Mouse (Mus musculus): Measurements from ENCODE around the gene Mast4. TPM values are rescaled to one million over a fixed set of nuclear protein-coding genes. Genes with fewer than 3 reads are reported as not detected.

Mast4 gene
- polyA plus RNA-seq, 1 experiment from 2014 or later, result 21.5 TPM

DNA sequence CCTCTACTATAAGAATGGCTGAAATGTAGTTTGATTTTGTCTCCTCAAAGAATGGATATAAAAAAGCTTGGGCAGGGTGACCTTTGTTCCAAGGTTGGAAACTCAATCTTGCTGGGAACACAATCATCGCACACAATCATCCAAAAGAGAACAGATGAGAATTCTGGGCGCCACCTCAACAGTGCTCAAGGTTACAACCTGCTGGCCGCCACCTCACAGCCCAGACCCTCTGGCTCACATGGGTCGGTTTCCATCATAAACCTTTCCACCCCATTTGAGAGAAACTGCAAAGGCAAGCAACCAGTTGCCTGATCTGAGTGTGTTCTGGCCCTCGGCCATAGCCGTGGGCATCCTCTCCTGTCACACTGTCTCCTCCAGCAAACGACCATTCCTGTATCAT, 414.6 kb downstream of the Mast4 start:
- no peak overlapping the region for H3K4me3 ChIP-seq
- H3K27me3 ChIP-seq (ENCODE audit: low read depth, poor library complexity, severe bottlenecking), result no peaks in the 10 kb centered on the region

GRCm38 (mm10) chr13:102918616-102919015, 415.7 kb downstream of the Mast4 start:
- no peaks in the 10 kb centered on the region for H3K27me3 ChIP-seq (ENCODE audit: low read depth, poor library complexity, severe bottlenecking)
- H3K36me3 ChIP-seq, result no peaks in the 10 kb centered on the region
- WGBS, result 63% methylated on average over 4 of the region's 4 CpGs
- H3K4me3 ChIP-seq, result no peak overlapping the region
- H3K4me1 ChIP-seq, result no peaks in the 10 kb centered on the region
- H3K9me3 ChIP-seq (replicated peaks), result no peaks in the 10 kb centered on the region
- no peak overlapping the region for H3K27ac ChIP-seq
- DNase-seq (ENCODE audit: low spot score), result no peak

More for the DNA sequence above, 414.6 kb downstream of the Mast4 start:
- no peak for DNase-seq (ENCODE audit: low spot score)
- H3K27ac ChIP-seq, result no peak overlapping the region
- H3K4me1 ChIP-seq, result no peaks in the 10 kb centered on the region
- no peaks in the 10 kb centered on the region for H3K36me3 ChIP-seq
- 90% methylated on average over 7 of the region's 7 CpGs for WGBS
- H3K9me3 ChIP-seq (replicated peaks), result no peaks in the 10 kb centered on the region

DNA sequence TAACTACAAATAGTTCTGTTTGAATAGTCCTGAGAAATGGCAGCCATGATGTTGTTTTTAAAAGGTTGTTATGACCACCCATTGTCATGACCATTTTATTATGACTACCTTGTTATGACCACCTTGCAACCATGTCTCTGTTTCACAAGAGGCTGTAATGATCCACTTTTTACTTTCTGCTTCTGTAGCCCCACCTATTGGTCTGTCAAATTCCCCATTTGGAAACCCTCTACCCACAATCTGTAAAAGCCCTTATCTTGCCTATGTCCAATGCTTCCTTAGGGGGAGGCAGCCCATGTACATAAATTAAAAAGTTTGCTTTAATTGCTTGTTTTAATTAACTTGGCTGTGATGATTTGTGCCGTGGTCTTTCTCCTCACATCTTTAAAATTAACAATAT, 419.0 kb downstream of the Mast4 start:
- Histone ChIP-seq H3K27ac (no peak overlapping the region), H3K4me1 (no peaks in the 10 kb centered on the region), H3K36me3 (no peaks in the 10 kb centered on the region), H3K4me3 (no peak overlapping the region), H3K9me3 (replicated peaks) (no peaks in the 10 kb centered on the region), H3K27me3 (ENCODE audit: low read depth, poor library complexity, severe bottlenecking) (no peaks in the 10 kb centered on the region)
- no peak for DNase-seq (ENCODE audit: low spot score)
- 72% methylated on average over 1 of the region's 1 CpGs for WGBS

DNA sequence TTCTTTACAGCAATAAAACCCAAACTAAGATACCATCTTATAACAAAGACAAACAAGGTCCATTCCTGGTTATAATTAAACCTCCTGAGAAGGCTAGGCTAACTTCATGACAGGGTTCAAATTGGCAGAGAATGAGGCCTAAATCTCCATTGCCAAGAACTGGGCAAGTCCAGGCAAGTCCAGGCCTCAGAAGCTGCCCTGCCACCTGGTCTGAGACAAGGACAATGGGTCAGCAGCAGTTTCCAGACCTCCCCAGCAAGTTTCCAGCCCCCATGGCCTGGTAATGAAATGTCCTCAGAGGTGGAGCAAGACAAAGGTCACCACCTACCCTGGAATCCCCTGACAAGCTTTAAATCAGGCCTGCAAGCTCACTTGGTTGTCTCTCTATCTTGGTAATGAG, 419.5 kb downstream of the Mast4 start:
- Histone ChIP-seq H3K27me3 (ENCODE audit: low read depth, poor library complexity, severe bottlenecking) (no peaks in the 10 kb centered on the region), H3K4me1 (no peaks in the 10 kb centered on the region), H3K9me3 (replicated peaks) (no peaks in the 10 kb centered on the region), H3K36me3 (no peaks in the 10 kb centered on the region), H3K4me3 (no peak overlapping the region), H3K27ac (no peak overlapping the region)
- no peak for DNase-seq (ENCODE audit: low spot score)

GRCm38 (mm10) chr13:102913919-102914318, 420.4 kb downstream of the Mast4 start:
- no peaks in the 10 kb centered on the region for H3K27me3 ChIP-seq (ENCODE audit: low read depth, poor library complexity, severe bottlenecking)
- 89% methylated on average over 2 of the region's 2 CpGs for WGBS
- no peaks in the 10 kb centered on the region for H3K9me3 ChIP-seq (replicated peaks)
- H3K4me1 ChIP-seq, result no peaks in the 10 kb centered on the region
- no peaks in the 10 kb centered on the region for H3K36me3 ChIP-seq
- H3K27ac ChIP-seq, result no peak overlapping the region
- no peak overlapping the region for H3K4me3 ChIP-seq
- no peak for DNase-seq (ENCODE audit: low spot score)

GRCm38 (mm10) chr13:102912867-102913266, 421.4 kb downstream of the Mast4 start:
- no peaks in the 10 kb centered on the region for H3K9me3 ChIP-seq (replicated peaks)
- DNase-seq (ENCODE audit: low spot score), result no peak
- no peak overlapping the region for H3K4me3 ChIP-seq
- H3K27ac ChIP-seq, result no peak overlapping the region
- H3K36me3 ChIP-seq, result no peaks in the 10 kb centered on the region
- WGBS, result 80% methylated on average over 12 of the region's 12 CpGs
- H3K27me3 ChIP-seq (ENCODE audit: low read depth, poor library complexity, severe bottlenecking), result no peaks in the 10 kb centered on the region
- no peaks in the 10 kb centered on the region for H3K4me1 ChIP-seq

DNA sequence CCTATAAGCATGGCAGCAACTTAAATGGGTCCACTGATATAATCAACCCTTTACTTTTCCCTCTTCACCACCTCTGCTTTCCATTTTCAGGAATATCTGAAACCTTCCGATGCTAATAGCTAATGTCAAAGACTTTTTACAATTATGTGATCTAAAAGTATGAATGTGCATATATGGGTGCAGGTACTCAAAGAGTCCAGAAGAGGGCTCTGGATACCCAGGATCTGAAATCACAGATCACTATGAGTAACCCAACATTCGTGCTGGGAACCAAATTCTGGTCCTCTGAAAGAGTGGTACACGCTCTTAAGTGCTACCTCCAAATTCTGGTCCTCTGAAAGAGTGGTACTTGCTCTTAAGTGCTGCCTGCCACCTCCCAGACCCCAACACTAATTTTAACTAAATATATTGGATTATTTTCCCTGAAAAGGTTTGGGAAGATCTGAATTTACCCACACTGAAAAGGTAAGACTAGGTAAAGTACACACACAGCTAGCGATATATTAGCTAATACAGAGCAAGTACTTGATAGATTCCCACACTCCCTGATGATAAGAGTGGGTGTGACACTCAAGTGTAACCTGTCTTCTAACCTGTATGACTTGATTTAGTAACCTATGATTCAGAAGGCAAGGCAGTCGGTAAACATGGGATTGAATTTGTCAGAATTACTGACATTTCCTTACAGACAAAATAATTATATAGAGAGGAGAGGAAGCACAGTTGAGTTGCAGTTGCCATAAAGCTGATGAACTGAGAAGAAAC, 424.5 kb downstream of the Mast4 start:
- H3K36me3 ChIP-seq, result no peaks in the 10 kb centered on the region
- no peaks in the 10 kb centered on the region for H3K9me3 ChIP-seq (replicated peaks)
- WGBS, result 85% methylated on average over 5 of the region's 5 CpGs
- H3K4me3 ChIP-seq, result no peak overlapping the region
- peaks cover 9% of the 10 kb centered on the region for H3K4me1 ChIP-seq
- H3K27me3 ChIP-seq (ENCODE audit: low read depth, poor library complexity, severe bottlenecking), result no peaks in the 10 kb centered on the region
- DNase-seq (ENCODE audit: low spot score), result no peak
- no peak overlapping the region for H3K27ac ChIP-seq

DNA sequence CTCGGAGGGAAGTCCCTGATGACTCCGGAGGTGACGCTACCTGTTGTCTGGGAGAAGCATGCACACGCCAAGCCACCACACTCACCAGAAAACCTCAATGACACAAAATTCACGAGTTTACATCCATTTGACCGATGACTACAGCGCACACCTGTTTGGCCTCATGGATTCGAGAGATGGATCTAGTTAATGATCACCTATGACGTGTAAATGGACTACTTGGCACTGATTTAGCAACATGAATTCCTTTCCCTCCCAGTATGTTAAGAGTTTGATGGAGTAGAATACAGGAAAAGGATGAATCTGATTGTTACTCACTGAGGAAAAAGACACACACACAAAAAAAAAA, 427.7 kb downstream of the Mast4 start:
- peak overlapping the region; percentile 88 for H3K27ac ChIP-seq
- no peaks in the 10 kb centered on the region for H3K9me3 ChIP-seq (replicated peaks)
- DNase-seq (ENCODE audit: low spot score), result no peak
- H3K27me3 ChIP-seq (ENCODE audit: low read depth, poor library complexity, severe bottlenecking), result no peaks in the 10 kb centered on the region
- H3K36me3 ChIP-seq, result no peaks in the 10 kb centered on the region
- WGBS, result 8% methylated on average over 9 of the region's 9 CpGs
- peak overlapping the region; percentile 66 for H3K4me3 ChIP-seq
- H3K4me1 ChIP-seq, result peaks cover 24% of the 10 kb centered on the region

DNA sequence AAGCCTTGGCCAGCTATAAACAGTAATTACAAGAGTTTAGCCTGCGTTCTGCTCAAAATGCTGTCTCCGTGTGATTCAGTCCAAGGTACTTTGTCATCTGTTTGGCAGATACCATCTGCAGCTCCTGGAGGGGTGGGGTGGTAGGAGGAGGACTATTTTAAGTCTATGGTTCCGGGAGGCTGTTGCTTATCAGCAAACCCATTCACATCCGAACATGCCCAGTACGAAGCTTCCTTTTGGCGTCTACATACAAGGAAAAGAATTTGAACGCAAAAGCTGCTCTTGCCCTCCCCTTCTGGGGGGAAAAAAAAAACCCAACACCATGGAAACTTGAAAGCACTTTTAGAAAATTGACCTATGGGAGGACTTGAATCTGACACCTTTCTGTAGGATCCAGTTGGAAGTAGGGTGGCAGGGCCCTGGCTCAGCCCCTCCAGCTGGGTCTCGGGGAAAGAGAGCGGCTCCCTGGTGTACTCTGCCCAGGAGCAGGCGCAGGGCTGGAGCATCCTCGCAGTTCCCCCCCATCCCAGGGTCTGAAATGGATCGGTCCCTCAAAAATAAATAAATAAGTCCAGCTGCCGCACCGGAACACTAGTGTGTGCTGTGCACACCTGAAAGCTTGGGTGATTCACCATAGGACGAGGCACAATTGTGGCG, 428.2 kb downstream of the Mast4 start:
- 0% methylated on average over 16 of the region's 16 CpGs for WGBS
- H3K36me3 ChIP-seq, result no peaks in the 10 kb centered on the region
- H3K4me1 ChIP-seq, result peaks cover 27% of the 10 kb centered on the region
- peak overlapping the region; percentile 88 for H3K27ac ChIP-seq
- no peaks in the 10 kb centered on the region for H3K9me3 ChIP-seq (replicated peaks)
- no peaks in the 10 kb centered on the region for H3K27me3 ChIP-seq (ENCODE audit: low read depth, poor library complexity, severe bottlenecking)
- peak; percentile 87 for DNase-seq (ENCODE audit: low spot score)
- H3K4me3 ChIP-seq, result peak overlapping the region; percentile 66

- WGBS, result under 1% methylated on average over 16 of the region's 16 CpGs
- peak overlapping the region; percentile 66 for H3K4me3 ChIP-seq
- no peaks in the 10 kb centered on the region for H3K9me3 ChIP-seq (replicated peaks)
- H3K27me3 ChIP-seq (ENCODE audit: low read depth, poor library complexity, severe bottlenecking), result no peaks in the 10 kb centered on the region
- peak; percentile 69 for DNase-seq (ENCODE audit: low spot score)
- H3K36me3 ChIP-seq, result no peaks in the 10 kb centered on the region
- H3K27ac ChIP-seq, result peak overlapping the region; percentile 88
- peaks cover 34% of the 10 kb centered on the region for H3K4me1 ChIP-seq
These were observed 428.8 kb downstream of the Mast4 start for GRCm38 (mm10) chr13:102905361-102905950.

DNA sequence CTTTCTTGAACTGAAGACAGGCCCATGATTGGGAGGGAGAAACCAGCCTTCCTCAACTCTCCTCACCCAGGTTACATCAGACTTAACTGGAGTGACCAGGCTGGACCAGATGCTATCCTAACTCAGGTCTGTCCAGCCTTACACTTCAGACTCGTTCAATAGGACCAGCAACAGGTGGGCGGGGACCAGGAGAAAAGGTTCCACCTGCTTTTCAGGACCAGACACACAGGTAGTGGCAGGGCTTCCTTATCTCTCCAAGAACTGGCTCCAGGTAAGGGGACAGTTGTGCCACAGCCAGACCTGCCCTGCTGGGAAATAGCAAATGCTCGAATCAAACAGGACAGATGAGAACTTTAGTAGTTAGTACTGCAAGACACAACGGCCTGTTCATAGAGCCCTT, 430.6 kb downstream of the Mast4 start:
- H3K9me3 ChIP-seq (replicated peaks), result no peaks in the 10 kb centered on the region
- 85% methylated on average over 4 of the region's 4 CpGs for WGBS
- H3K27me3 ChIP-seq (ENCODE audit: low read depth, poor library complexity, severe bottlenecking), result no peaks in the 10 kb centered on the region
- H3K36me3 ChIP-seq, result no peaks in the 10 kb centered on the region
- H3K4me1 ChIP-seq, result peaks cover 51% of the 10 kb centered on the region
- no peak overlapping the region for H3K4me3 ChIP-seq
- DNase-seq (ENCODE audit: low spot score), result no peak
- H3K27ac ChIP-seq, result no peak overlapping the region

DNA sequence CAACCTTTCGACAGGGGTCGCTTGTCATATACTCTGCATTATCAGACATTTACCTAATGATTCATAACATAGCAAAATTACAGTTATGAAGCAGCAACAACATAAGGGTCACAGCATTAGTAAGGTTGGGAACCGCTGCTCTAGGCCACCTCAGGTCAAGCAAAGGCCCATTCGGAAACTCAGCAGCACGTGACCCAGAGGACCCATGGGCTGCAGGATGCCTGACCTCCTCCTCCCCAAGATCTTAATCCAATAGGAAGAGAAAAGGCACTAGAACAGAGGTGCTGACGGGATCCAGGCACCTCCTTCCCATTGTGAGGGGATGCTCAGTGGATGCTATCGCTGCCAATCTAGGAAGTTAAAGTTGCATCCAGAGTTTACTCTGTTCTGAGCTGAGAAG, 432.2 kb downstream of the Mast4 start:
- no peaks in the 10 kb centered on the region for H3K9me3 ChIP-seq (replicated peaks)
- H3K27me3 ChIP-seq (ENCODE audit: low read depth, poor library complexity, severe bottlenecking), result no peaks in the 10 kb centered on the region
- no peak overlapping the region for H3K27ac ChIP-seq
- H3K36me3 ChIP-seq, result no peaks in the 10 kb centered on the region
- H3K4me1 ChIP-seq, result peaks cover 56% of the 10 kb centered on the region
- no peak for DNase-seq (ENCODE audit: low spot score)
- no peak overlapping the region for H3K4me3 ChIP-seq
- WGBS, result 77% methylated on average over 7 of the region's 7 CpGs

DNA sequence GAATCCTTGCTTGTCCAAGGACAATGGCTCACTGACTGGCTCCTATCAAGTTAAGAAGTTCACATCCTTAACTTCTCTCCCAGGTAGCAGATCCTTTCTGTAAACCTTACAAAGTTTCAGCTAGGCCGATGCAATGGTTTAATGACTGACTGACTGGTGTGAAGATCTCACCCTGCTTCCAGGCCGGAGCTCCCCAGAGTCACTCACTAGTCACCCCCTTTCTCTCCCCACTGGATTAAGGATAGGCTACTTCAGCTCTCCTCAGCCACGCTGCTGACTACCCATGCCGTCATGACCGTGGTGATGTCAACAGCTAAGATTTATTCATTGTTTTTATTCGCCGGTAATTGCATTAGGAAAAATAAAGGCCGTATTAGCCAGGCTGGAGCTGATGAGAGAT, 433.8 kb downstream of the Mast4 start:
- WGBS, result 59% methylated on average over 8 of the region's 8 CpGs
- no peaks in the 10 kb centered on the region for H3K36me3 ChIP-seq
- no peaks in the 10 kb centered on the region for H3K27me3 ChIP-seq (ENCODE audit: low read depth, poor library complexity, severe bottlenecking)
- no peaks in the 10 kb centered on the region for H3K9me3 ChIP-seq (replicated peaks)
- H3K4me1 ChIP-seq, result peaks cover 51% of the 10 kb centered on the region
- DNase-seq (ENCODE audit: low spot score), result no peak
- no peak overlapping the region for H3K27ac ChIP-seq
- no peak overlapping the region for H3K4me3 ChIP-seq

All from limb, embryonic 10.5 days (tissue).